8 mouse cellular contexts compared by ENCODE assay signal in the genomic region with DNA sequence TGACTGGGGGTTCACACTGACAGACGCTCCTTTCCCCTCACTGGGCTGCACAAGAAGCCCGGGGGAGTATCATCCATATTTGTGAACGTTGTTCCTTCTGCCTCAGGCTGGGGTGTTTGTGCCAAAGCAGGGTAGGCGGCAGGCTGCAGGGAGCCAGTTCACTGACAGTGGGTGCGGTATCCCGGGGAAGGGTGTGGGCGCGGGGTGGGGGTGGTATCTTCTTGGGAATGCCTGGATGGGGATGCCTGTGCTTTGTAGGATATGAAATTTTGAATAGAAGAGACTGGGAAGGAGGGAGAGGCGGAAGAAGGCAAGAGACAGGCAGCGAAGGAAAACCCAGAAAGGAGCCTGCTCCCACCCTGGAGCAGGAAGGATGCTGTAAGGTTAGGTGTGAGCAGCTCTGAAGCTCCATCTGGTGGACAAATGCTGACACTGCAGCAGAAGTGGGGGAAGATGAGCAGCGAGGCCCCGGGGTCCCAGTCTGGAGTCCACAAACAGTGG. TPM values are rescaled to one million over a fixed set of nuclear protein-coding genes. Genes with fewer than 3 reads are reported as not detected.
DNase-seq lines count a peak whose midpoint lies in the region; TF ChIP-seq lines count a peak whose summit lies in the region.

No protein-coding gene starts in this region.

- no peaks in the 10 kb centered on the region for H3K79me2 ChIP-seq in C2C12 (ENCODE audit: control insufficient read depth, insufficient read depth)

- no peaks in the 10 kb centered on the region for H3K36me3 ChIP-seq in C2C12 (ENCODE audit: control insufficient read depth, insufficient read depth)

- intact Hi-C loops in gastrocnemius, postnatal 36 days (cut with DNase I) = loop anchor here (2.0 kb wide), 1 partner anchor 185 kb away; no protein-coding TSS in a partner anchor

- peaks cover 27% of the 10 kb centered on the region for H3K27me3 ChIP-seq in C2C12 (ENCODE audit: control insufficient read depth, insufficient read depth, insufficient read length)

- DNase-seq in T-cell, adult 2 months (ENCODE audit: low spot score) = peak; percentile 30
- peak; percentile 64 to 87 for DNase-seq in cerebellum, postnatal 4 days (ENCODE audit: low spot score in 2 of 2)
- peak; percentile 28 to 52 for DNase-seq in gastrocnemius, postnatal 36 days
- DNase-seq in layer of hippocampus, adult 8-10 months (ENCODE audit: low spot score in 2 of 2) = peak; percentile 62 to 81
- DNase-seq in lung, postnatal 25 days (ENCODE audit: low spot score) = peak; percentile 37
- DNase-seq in retina, postnatal 7 days (ENCODE audit: low read depth, low spot score) = peak; percentile 49
- peak; percentile 54 for DNase-seq in urinary bladder, postnatal 25 days (ENCODE audit: low spot score)

- H3ac ChIP-seq in C2C12 (ENCODE audit: control insufficient read depth, insufficient read length, low read depth) = no peak overlapping the region

- H3K4me3 ChIP-seq in C2C12 (ENCODE audit: insufficient read depth, poor library complexity, severe bottlenecking) = no peak overlapping the region

- no peaks in the 10 kb centered on the region for H3K79me3 ChIP-seq in C2C12 (ENCODE audit: low read depth)

- TF ChIP-seq CTCF in C2C12 (IDR thresholded peaks at IDR 0.05; ENCODE audit: control insufficient read depth, insufficient read depth, insufficient read length) = peak; percentile 91

TF ChIP-seq in C2C12, 6 proteins besides CTCF, POLR2A, EP300 and RAD21:
- TF ChIP-seq USF1 (IDR thresholded peaks at IDR 0.05; ENCODE audit: low read depth) = no peak
- TF ChIP-seq FOSL1 (IDR thresholded peaks at IDR 0.05; ENCODE audit: insufficient read depth, low read length, poor library complexity, severe bottlenecking) = no peak
- TF ChIP-seq MYOD1 (IDR thresholded peaks at IDR 0.05; ENCODE audit: control insufficient read depth, insufficient read length, low read depth) = no peak
- no peak for TF ChIP-seq CEBPB (IDR thresholded peaks at IDR 0.05; ENCODE audit: low read depth)
- TF ChIP-seq MAX (IDR thresholded peaks at IDR 0.05) = no peak
- no peak for TF ChIP-seq MYOG (IDR thresholded peaks at IDR 0.05; ENCODE audit: control insufficient read depth, extremely low read depth, insufficient read length)

RNA-seq across cellular contexts. Expression of a gene that starts 14.8 kb away (rescaled TPM):
- not detected for polyA plus RNA-seq in C2C12 (2012; fragmentation: generic; extraction: Trizol)
- not detected for total RNA-seq in gastrocnemius, postnatal 36 days (2021)
- total RNA-seq in layer of hippocampus, adult 8-10 months (2022) = not detected

RNA-seq across cellular contexts. Expression of a gene that starts 38.7 kb away (rescaled TPM):
- polyA plus RNA-seq in C2C12 (2012; fragmentation: generic; extraction: Trizol) = not detected
- not detected for total RNA-seq in gastrocnemius, postnatal 36 days (2021)
- total RNA-seq in layer of hippocampus, adult 8-10 months (2022) = 10 to 100 TPM in 1 of 4 experiments, 1 to 10 TPM in 3; 7.1 to 10.0 (median 8.5) TPM

RNA-seq across cellular contexts. Expression of a gene that starts 59.9 kb away (rescaled TPM):
- polyA plus RNA-seq in C2C12 (2012; fragmentation: generic; extraction: Trizol) = 2.6 TPM
- total RNA-seq in gastrocnemius, postnatal 36 days (2021) = 10 to 100 TPM; 54.1 to 59.5 TPM
- 100 to 1,000 TPM; 300 to 367 (median 345) TPM for total RNA-seq in layer of hippocampus, adult 8-10 months (2022)

Comparison
In these comparisons a context has a peak if more than half of its experiments do, and no peak if none do; other contexts are left out.
1. RNA of a gene that starts 38.7 kb away (total RNA-seq): 7.1 to 10.0 TPM in layer of hippocampus, adult 8-10 months; not detected in gastrocnemius, postnatal 36 days; every median in the first group is over 4 times any median in the second.
2. RNA of a gene that starts 59.9 kb away (total RNA-seq): 300 to 367 TPM in layer of hippocampus, adult 8-10 months; 54.1 to 59.5 TPM in gastrocnemius, postnatal 36 days; every median in the first group is over 4 times any median in the second.
3. Peak in every context shown above with its lines, with median percentiles within 50 percentile points of each other: DNase-seq.